ENCODE assay signal across 9 mouse cellular contexts in the genomic region with DNA sequence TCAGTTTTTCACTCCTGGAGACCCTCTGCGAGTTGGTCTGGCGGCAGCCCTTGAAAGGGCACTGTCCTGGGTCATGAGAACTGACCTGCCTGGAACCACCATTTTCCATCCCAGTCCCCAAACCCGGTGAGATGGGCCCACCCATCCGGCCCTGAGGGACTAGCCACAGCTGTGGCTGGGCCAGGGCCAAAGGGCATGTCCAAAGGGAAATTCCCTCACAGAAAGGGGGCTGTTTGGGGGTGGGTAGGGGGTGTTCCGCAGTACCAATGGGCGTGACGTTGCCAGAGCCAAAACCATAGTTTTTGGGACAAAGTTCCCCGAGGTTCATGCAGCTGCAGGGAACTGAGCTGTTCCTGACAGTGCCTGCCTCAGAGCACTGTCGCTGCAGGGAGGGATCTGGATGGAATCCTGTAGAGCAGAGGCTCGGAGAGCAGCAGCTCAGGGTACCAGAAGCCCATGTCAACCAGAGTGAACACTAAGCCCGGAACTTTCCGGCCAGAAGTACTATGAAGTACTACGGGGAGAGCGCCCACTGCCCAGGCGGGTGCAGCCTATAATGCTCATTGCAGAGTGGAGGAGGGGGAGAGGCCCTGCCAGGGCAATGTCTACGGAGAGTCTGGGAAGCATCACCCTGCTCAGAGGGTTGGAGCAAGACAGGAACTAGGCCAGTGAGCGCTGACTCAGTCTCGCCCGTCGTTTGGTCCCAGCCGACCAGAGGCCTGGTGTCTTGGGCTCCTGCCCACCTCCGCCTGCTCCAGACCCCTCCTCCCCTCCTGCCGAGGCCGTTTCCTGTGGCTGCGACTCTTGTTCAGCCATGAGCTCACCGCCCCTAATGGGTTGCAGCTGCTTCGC. TPM values are rescaled to one million over a fixed set of nuclear protein-coding genes. Genes with fewer than 3 reads are reported as not detected.
DNase-seq lines count a peak whose midpoint lies in the region; ATAC-seq and TF ChIP-seq lines count a peak whose summit lies in the region.
"Had no signal": no experiment of that assay in that cellular context is flagged by ENCODE, and none has a peak within 500 bp of the region (broad histone marks: within the 10 kb centered on the region; RNA-seq: fewer than 3 reads in every experiment).

No protein-coding gene starts in this region.

- H3K9ac ChIP-seq in intestine, embryonic 15.5 days = peak overlapping the region; percentile 75
- peak overlapping the region; percentile 79 for H3K9ac ChIP-seq in liver, embryonic 12.5 days

- 2% methylated on average over 27 of the region's 27 CpGs for WGBS in intestine, embryonic 15.5 days
- 2% methylated on average over 27 of the region's 27 CpGs for WGBS in liver, embryonic 12.5 days (ENCODE audit: insufficient replicate concordance)

- H3K4me3 ChIP-seq in intestine, embryonic 15.5 days (replicated peaks) = peak overlapping the region; percentile 78
- peak overlapping the region; percentile 71 for H3K4me3 ChIP-seq in liver, embryonic 12.5 days
- H3K4me3 ChIP-seq in myocyte = peak overlapping the region; percentile 79

- peaks cover 20% of the 10 kb centered on the region for H3K4me1 ChIP-seq in intestine, embryonic 15.5 days (replicated peaks)
- peaks cover 66% of the 10 kb centered on the region for H3K4me1 ChIP-seq in liver, embryonic 12.5 days

- H3K79me2 ChIP-seq in myocyte (ENCODE audit: control insufficient read depth, insufficient read depth) = peaks cover 10% of the 10 kb centered on the region

- TF ChIP-seq POLR2A in myocyte (IDR thresholded peaks at IDR 0.05; ENCODE audit: insufficient read length, low read depth) = peak; percentile 62

- H3K27me3 ChIP-seq in intestine, embryonic 15.5 days (replicated peaks) = no peaks in the 10 kb centered on the region
- H3K27me3 ChIP-seq in liver, embryonic 12.5 days (replicated peaks) = peaks cover 15% of the 10 kb centered on the region; the same call in 1 of the 2 replicates
- H3K27me3 ChIP-seq in myocyte (ENCODE audit: control insufficient read depth, insufficient read depth, insufficient read length) = no peaks in the 10 kb centered on the region

- peak overlapping the region; percentile 90 for H3K4me2 ChIP-seq in intestine, embryonic 15.5 days (replicated peaks)
- peak overlapping the region; percentile 98 for H3K4me2 ChIP-seq in liver, embryonic 12.5 days
- H3K4me2 ChIP-seq in myocyte (ENCODE audit: low read depth) = peak overlapping the region; percentile 100

- intact Hi-C loops in gastrocnemius, postnatal 36 days (cut with DNase I) = no loop called here

- H3K9me3 ChIP-seq in intestine, embryonic 15.5 days = no peaks in the 10 kb centered on the region
- no peaks in the 10 kb centered on the region for H3K9me3 ChIP-seq in liver, embryonic 12.5 days (replicated peaks)

- peak; percentile 81 for ATAC-seq in intestine, embryonic 15.5 days
- peak; percentile 48 for ATAC-seq in liver, embryonic 12.5 days

- peak; percentile 57 to 80 for DNase-seq in urinary bladder, adult 18-20 months (ENCODE audit: low spot score in 2 of 2)
- no peak for DNase-seq in urinary bladder, postnatal 10 days (ENCODE audit: low spot score)
- DNase-seq in embryo, embryonic 11 days = peak; percentile 91
- DNase-seq in gastrocnemius, postnatal 36 days = peak; percentile 79 to 86
- DNase-seq in thymus, postnatal 36 days = peak; percentile 36 to 50

- H3ac ChIP-seq in myocyte (ENCODE audit: control insufficient read depth, insufficient read length) = peak overlapping the region; percentile 93

- H3K27ac ChIP-seq in intestine, embryonic 15.5 days = peak overlapping the region; percentile 96
- peak overlapping the region; percentile 90 for H3K27ac ChIP-seq in liver, embryonic 12.5 days

- H3K36me3 ChIP-seq in intestine, embryonic 15.5 days = peaks cover 18% of the 10 kb centered on the region
- peaks cover 32% of the 10 kb centered on the region for H3K36me3 ChIP-seq in liver, embryonic 12.5 days
- H3K36me3 ChIP-seq in myocyte (ENCODE audit: control insufficient read depth, insufficient read depth) = no peaks in the 10 kb centered on the region

TF ChIP-seq in myocyte, 11 proteins besides CTCF, POLR2A, EP300 and RAD21:
- TF ChIP-seq CEBPB (IDR thresholded peaks at IDR 0.05; ENCODE audit: insufficient read depth, poor library complexity, severe bottlenecking) = no peak
- no peak for TF ChIP-seq TCF12 (IDR thresholded peaks at IDR 0.05; ENCODE audit: insufficient read depth, poor library complexity, severe bottlenecking)
- TF ChIP-seq SRF (IDR thresholded peaks at IDR 0.05; ENCODE audit: control insufficient read depth, insufficient read length, low read depth) = no peak
- TF ChIP-seq E2F4 (IDR thresholded peaks at IDR 0.05; ENCODE audit: insufficient read depth) = no peak
- TF ChIP-seq TCF3 (IDR thresholded peaks at IDR 0.05; ENCODE audit: insufficient read length, low read depth) = no peak
- no peak for TF ChIP-seq REST (IDR thresholded peaks at IDR 0.05; ENCODE audit: insufficient read depth, insufficient read length)
- no peak for TF ChIP-seq MAX (IDR thresholded peaks at IDR 0.05; ENCODE audit: low read depth)
- no peak for TF ChIP-seq USF1 (IDR thresholded peaks at IDR 0.05; ENCODE audit: low read depth)
- peak; percentile 84 for TF ChIP-seq POLR2AphosphoS2 (IDR thresholded peaks at IDR 0.05; ENCODE audit: insufficient read length, low read depth)
- peak in 2 of 3 experiments; percentile 82 for TF ChIP-seq MYOD1 (IDR thresholded peaks at IDR 0.05; ENCODE audit: control insufficient read depth in 1 of 3, insufficient read length in 2 of 3, low read depth in 2 of 3)
- TF ChIP-seq MYOG (IDR thresholded peaks at IDR 0.05; ENCODE audit: control insufficient read depth in 1 of 3, insufficient read depth in 1 of 3, insufficient read length in 2 of 3, low read depth in 2 of 3) = peak; percentile 36 to 80 (median 54)
TF ChIP-seq in myocyte: peak in this region for 3.

RNA-seq across cellular contexts. Expression of a gene that starts 1.0 kb away (rescaled TPM):
- 10 to 100 TPM; 13.9 to 18.5 TPM for total RNA-seq in gastrocnemius, postnatal 36 days (2021)
- polyA plus RNA-seq in intestine, embryonic 15.5 days (2015; fragmentation: Nextera tagmentation; extraction: Ambion mirVana) = 64.4 and 65.9 TPM in 2 replicates
- 34.8 and 40.1 TPM in 2 replicates for polyA plus RNA-seq in liver, embryonic 12.5 days (2016; fragmentation: Nextera tagmentation; extraction: Ambion mirVana)
- polyA plus RNA-seq in myocyte (2012; fragmentation: generic; extraction: Trizol) = 35.0 TPM

RNA-seq across cellular contexts. Expression of a gene that starts 29.9 kb away (rescaled TPM):
- total RNA-seq in gastrocnemius, postnatal 36 days (2021) = 1 to 10 TPM; 1.3 to 1.5 TPM
- 50.1 and 60.0 TPM in 2 replicates for polyA plus RNA-seq in intestine, embryonic 15.5 days (2015; fragmentation: Nextera tagmentation; extraction: Ambion mirVana)
- 0.32 and 0.39 TPM in 2 replicates for polyA plus RNA-seq in liver, embryonic 12.5 days (2016; fragmentation: Nextera tagmentation; extraction: Ambion mirVana)
- polyA plus RNA-seq in myocyte (2012; fragmentation: generic; extraction: Trizol) = 0.34 TPM

RNA-seq across cellular contexts. Expression of a gene that starts 35.0 kb away (rescaled TPM):
- 10 to 100 TPM in 1 of 2 experiments, 1 to 10 TPM in 1; 9.7 to 12.4 TPM for total RNA-seq in gastrocnemius, postnatal 36 days (2021)
- 29.7 and 29.8 TPM in 2 replicates for polyA plus RNA-seq in intestine, embryonic 15.5 days (2015; fragmentation: Nextera tagmentation; extraction: Ambion mirVana)
- 15.3 and 15.8 TPM in 2 replicates for polyA plus RNA-seq in liver, embryonic 12.5 days (2016; fragmentation: Nextera tagmentation; extraction: Ambion mirVana)
- 13.6 TPM for polyA plus RNA-seq in myocyte (2012; fragmentation: generic; extraction: Trizol)

RNA-seq across cellular contexts. Expression of a gene that starts 56.7 kb away (rescaled TPM):
- total RNA-seq in gastrocnemius, postnatal 36 days (2021) = not detected
- not detected in 2 replicates for polyA plus RNA-seq in intestine, embryonic 15.5 days (2015; fragmentation: Nextera tagmentation; extraction: Ambion mirVana)
- polyA plus RNA-seq in liver, embryonic 12.5 days (2016; fragmentation: Nextera tagmentation; extraction: Ambion mirVana) = not detected in 2 replicates
- polyA plus RNA-seq in myocyte (2012; fragmentation: generic; extraction: Trizol) = not detected
- total RNA-seq: adrenal gland, postnatal 4 days had no signal

Comparison
In these comparisons a context has a peak if more than half of its experiments do, and no peak if none do; other contexts are left out.
1. RNA of a gene that starts 29.9 kb away (polyA plus RNA-seq): 50.1 to 60.0 TPM in intestine, embryonic 15.5 days; 0.32 to 0.39 TPM in liver, embryonic 12.5 days and 0.34 TPM in myocyte (single experiment); every median in the first group is over 10 times any median in the second.
2. Peak in every context shown above with its lines, with median percentiles within 50 percentile points of each other: H3K4me2 ChIP-seq and H3K4me3 ChIP-seq.